Mouse (Mus musculus) lung, adult 2 months (tissue): ENCODE results near the gene B3galt1. TPM values are rescaled to one million over a fixed set of nuclear protein-coding genes. Genes with fewer than 3 reads are reported as not detected.

Experiments
- DNase-seq: peaks from one replicate; pipeline ENCODE4 v3.0.0; 2022
- H3K4me1 ChIP-seq: fragments of 200-500 bp; 2 replicates; pipeline ENCODE4 v1.6.1; 2011; ENCODE audit warnings: low read length; ENCODE audit not compliant: control insufficient read depth, insufficient read depth
- H3K4me3 ChIP-seq: fragments of 200-500 bp; replicated peaks from 2 replicates; pipeline ENCODE3; 2011; ENCODE audit warnings: low read depth, mild to moderate bottlenecking, control low read depth, low read length; ENCODE audit errors: extremely low read depth
- CTCF ChIP-seq: fragments of 200-500 bp; IDR thresholded peaks from 2 replicates; pipeline ENCODE4 v1.5.1; 2011; ENCODE audit warnings: mild to moderate bottlenecking, low read length, control low read depth; ENCODE audit not compliant: insufficient read depth
- POLR2A ChIP-seq: fragments of 200-500 bp; IDR thresholded peaks from 2 replicates; pipeline ENCODE4 v1.6.1; 2011; ENCODE audit warnings: low read depth, mild to moderate bottlenecking, control low read depth, low read length, borderline replicate concordance; ENCODE audit errors: extremely low read depth
- WGBS: fragments of 180-500 bp; shearing (Covaris S2); methylation state at CpG from one replicate; pipeline ENCODE4 v1.1.7; 2018; 5-methylcytosine and 5-hydroxymethylcytosine counted together
- polyA plus RNA-seq: library from polyadenylated mRNA; depleted of rRNA; stranded (reverse); fragments of >200 nt; gene quantifications from 2 replicates; pipeline ENCODE4 v1.2.3, GENCODE M21; 2012

The B3galt1 gene
- polyA plus RNA-seq, 1 experiment, result 0.36 TPM

- DNase-seq, result no peak
- TF ChIP-seq POLR2A, result no peak
- TF ChIP-seq CTCF, result no peak
- Histone ChIP-seq H3K4me1 (no peaks in the 10 kb centered on the region), H3K4me3 (no peak overlapping the region)
- 80% methylated on average over 4 of the region's 4 CpGs for WGBS
These were observed 445.7 kb downstream of the B3galt1 start for GRCm38 (mm10) chr2:68011336-68011735.

DNA sequence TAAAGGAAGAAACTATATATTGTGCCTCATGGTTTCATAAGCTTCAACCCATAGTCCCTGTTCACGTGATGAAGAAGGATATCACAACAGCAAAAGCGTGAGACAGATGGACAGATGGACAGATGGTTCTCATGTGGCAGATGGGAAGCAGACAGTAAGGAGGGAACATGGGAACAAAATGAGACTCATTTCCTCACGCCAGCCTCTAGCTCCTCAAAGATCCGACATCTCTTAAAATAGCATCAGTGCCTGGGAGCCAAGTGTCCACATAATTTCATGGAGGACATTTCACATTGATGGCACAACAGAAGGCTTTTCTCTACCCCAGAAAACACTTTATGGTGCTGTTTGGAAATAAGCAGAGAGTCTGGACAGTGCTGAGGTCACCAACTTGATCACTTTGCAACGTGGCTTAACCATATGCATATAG, 454.6 kb downstream of the B3galt1 start:
- TF ChIP-seq CTCF (no peak), POLR2A (no peak)
- DNase-seq, result no peak
- WGBS, result 73% methylated on average over 5 of the region's 5 CpGs
- no peaks in the 10 kb centered on the region for H3K4me1 ChIP-seq
- H3K4me3 ChIP-seq, result no peak overlapping the region

DNA sequence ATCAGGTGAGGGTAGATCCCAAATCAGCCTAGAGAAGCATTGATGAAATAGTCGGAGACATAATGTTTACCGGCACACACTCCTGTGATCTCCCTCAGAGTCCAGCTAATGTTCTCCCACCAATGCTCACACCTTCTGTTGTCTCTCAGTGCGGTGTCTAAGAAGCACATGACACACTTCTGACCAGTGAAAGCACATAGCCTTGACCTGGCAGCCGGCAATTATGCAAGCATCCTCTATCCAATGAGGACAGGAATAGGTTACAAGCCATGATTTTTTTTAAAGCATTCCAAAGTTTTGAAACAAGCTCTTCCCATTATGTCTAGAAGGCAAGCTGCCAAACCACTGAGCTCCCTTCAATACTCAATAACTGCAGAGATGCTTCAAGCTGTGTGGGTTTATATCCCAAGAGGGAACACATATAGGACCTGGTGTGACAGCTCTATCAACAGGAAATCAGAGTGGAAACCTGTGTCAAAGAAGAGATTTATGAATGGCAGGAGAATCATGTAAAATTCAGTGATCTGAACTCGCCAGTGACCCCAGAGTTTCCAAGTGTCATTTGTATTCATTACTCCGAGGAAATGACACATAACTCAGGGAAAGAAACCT, 456.0 kb downstream of the B3galt1 start:
- no peak for TF ChIP-seq POLR2A
- no peak for TF ChIP-seq CTCF
- DNase-seq, result no peak
- Histone ChIP-seq H3K4me3 (no peak overlapping the region), H3K4me1 (no peaks in the 10 kb centered on the region)
- WGBS, result 64% methylated on average over 6 of the region's 6 CpGs

GRCm38 (mm10) chr2:68028811-68029210, 463.1 kb downstream of the B3galt1 start:
- no peak overlapping the region for H3K4me3 ChIP-seq
- no peak for TF ChIP-seq POLR2A
- TF ChIP-seq CTCF, result no peak
- DNase-seq, result no peak
- WGBS, result 94% methylated on average over 2 of the region's 2 CpGs
- H3K4me1 ChIP-seq, result no peaks in the 10 kb centered on the region

- no peak overlapping the region for H3K4me3 ChIP-seq
- no peak for DNase-seq
- no peaks in the 10 kb centered on the region for H3K4me1 ChIP-seq
- TF ChIP-seq POLR2A, result no peak
- WGBS, result 82% methylated on average over 3 of the region's 3 CpGs
These were observed 469.0 kb downstream of the B3galt1 start for GRCm38 (mm10) chr2:68034711-68035110.

GRCm38 (mm10) chr2:68040752-68041151, 475.1 kb downstream of the B3galt1 start:
- WGBS, result 82% methylated on average over 5 of the region's 5 CpGs
- Histone ChIP-seq H3K4me1 (no peaks in the 10 kb centered on the region), H3K4me3 (no peak overlapping the region)
- TF ChIP-seq CTCF (no peak), POLR2A (no peak)
- no peak for DNase-seq

DNA sequence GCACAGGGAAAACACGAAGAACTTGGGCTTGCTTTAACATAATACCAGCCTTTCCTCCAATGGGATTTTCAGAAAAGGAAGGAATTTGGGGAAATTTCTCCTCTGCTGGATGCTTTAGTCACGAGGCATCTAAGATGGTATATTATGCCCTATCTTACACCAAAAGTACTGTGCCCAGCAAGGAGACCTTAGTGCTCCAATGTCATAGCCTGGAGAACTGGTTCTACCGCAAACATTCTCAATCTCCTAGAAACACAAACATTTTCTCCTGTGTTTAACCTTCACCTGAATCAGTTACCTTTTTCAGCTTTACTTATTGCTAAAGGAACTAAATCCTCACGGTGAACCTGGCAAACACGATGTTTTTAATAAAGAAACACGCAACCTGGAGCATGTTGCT, 486.8 kb downstream of the B3galt1 start:
- TF ChIP-seq CTCF (no peak), POLR2A (no peak)
- H3K4me3 ChIP-seq, result no peak overlapping the region
- H3K4me1 ChIP-seq, result no peaks in the 10 kb centered on the region
- no peak for DNase-seq
- WGBS, result 65% methylated on average over 6 of the region's 6 CpGs

DNA sequence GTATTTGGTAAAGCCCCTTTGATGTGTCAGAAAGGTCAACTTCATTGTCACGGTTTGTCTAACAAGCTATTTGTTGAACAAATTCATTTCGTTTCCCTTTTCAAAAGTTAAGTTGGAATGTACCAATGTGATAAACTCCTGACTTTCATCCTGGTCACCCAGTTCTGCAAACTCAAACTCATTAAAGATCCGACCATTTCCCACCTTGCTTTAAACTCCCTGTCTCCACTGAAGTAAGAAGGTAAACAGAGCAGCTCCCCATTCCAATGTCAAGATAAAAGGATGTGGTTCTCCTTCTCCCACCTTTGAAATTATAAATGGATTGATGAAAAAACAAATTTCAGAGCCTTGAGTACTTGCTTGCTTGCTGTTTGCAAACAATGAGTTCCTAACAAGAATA, 487.6 kb downstream of the B3galt1 start:
- Histone ChIP-seq H3K4me1 (no peaks in the 10 kb centered on the region), H3K4me3 (no peak overlapping the region)
- no peak for TF ChIP-seq POLR2A
- TF ChIP-seq CTCF, result no peak
- no peak for DNase-seq
- WGBS, result 48% methylated on average over 3 of the region's 3 CpGs

- no peak overlapping the region for H3K4me3 ChIP-seq
- H3K4me1 ChIP-seq, result no peaks in the 10 kb centered on the region
- TF ChIP-seq CTCF (no peak), POLR2A (no peak)
- WGBS, result 81% methylated on average over 4 of the region's 4 CpGs
- no peak for DNase-seq
These were observed 495.7 kb downstream of the B3galt1 start for GRCm38 (mm10) chr2:68061341-68061740.

- Histone ChIP-seq H3K4me3 (no peak overlapping the region), H3K4me1 (peaks cover 3% of the 10 kb centered on the region; the same call in 1 of the 2 replicates)
- WGBS, result 68% methylated on average over 5 of the region's 5 CpGs
- TF ChIP-seq CTCF, result no peak
- DNase-seq, result no peak
These were observed 514.0 kb downstream of the B3galt1 start for GRCm38 (mm10) chr2:68079426-68080360.
